ENCODE assay signal across 20 mouse cellular contexts in genomic region chr12:53384851-53385250, GRCm38 (mm10).
DNase-seq lines count a peak whose midpoint lies in the region; TF ChIP-seq lines count a peak whose summit lies in the region.
"Had no signal": no experiment of that assay in that cellular context is flagged by ENCODE, and none has a peak within 500 bp of the region (broad histone marks: within the 10 kb centered on the region; RNA-seq: fewer than 3 reads in every experiment).

No protein-coding gene starts in this region.

- no peak for TF ChIP-seq CTCF in cerebellum, adult 2 months (IDR thresholded peaks at IDR 0.05; ENCODE audit: borderline replicate concordance, insufficient read depth, low read depth, low read length)

- H3K4me1 ChIP-seq in cerebellum, adult 2 months (ENCODE audit: control insufficient read depth, insufficient read depth, low read length): no peaks in the 10 kb centered on the region; the same call in 1 of the 2 replicates
- H3K4me1 ChIP-seq: embryonic facial prominence, embryonic 13.5 days; embryonic facial prominence, embryonic 15.5 days; forebrain, embryonic 10.5 days; forebrain, embryonic 12.5 days had no signal

- no peak overlapping the region for H3K27ac ChIP-seq in cerebellum, adult 2 months (ENCODE audit: insufficient read depth, low read length)
- H3K27ac ChIP-seq: embryonic facial prominence, embryonic 13.5 days; embryonic facial prominence, embryonic 15.5 days; forebrain, embryonic 10.5 days; forebrain, embryonic 12.5 days; forebrain, embryonic 15.5 days had no signal

- no peaks in the 10 kb centered on the region for H3K27me3 ChIP-seq in cerebellum, adult 2 months (ENCODE audit: control insufficient read depth, insufficient read depth, low read length)
- H3K27me3 ChIP-seq: embryonic facial prominence, embryonic 13.5 days; embryonic facial prominence, embryonic 15.5 days; forebrain, embryonic 12.5 days; forebrain, embryonic 15.5 days had no signal

- 71% methylated on average over 8 of the region's 8 CpGs for WGBS in cerebellum, adult 2 months

- DNase-seq in heart, adult 11 months: peak; percentile 66
- DNase-seq in heart, postnatal 25 days (ENCODE audit: low spot score): no peak
- peak; percentile 4 for DNase-seq in retina, postnatal 1 day
- no peak for DNase-seq in retina, embryonic 14.5 days (ENCODE audit: low spot score)
- DNase-seq in cerebellum, adult 2 months: no peak
- DNase-seq: adrenal gland, adult 2 months; adrenal gland, postnatal 10 days; adrenal gland, postnatal 25 days; cerebellum, adult 11-12 months; cerebellum, adult 8-10 months; cerebellum, adult 9-11 months; cerebellum, postnatal 14 days; cerebellum, postnatal 36 days; embryo, embryonic 11 days had no signal

- H3K4me3 ChIP-seq in cerebellum, adult 2 months (replicated peaks; ENCODE audit: insufficient read depth, low read depth, low read length): no peak overlapping the region
- H3K4me3 ChIP-seq: embryonic facial prominence, embryonic 13.5 days; embryonic facial prominence, embryonic 15.5 days; erythroblast, embryonic 14.5 days; forebrain, embryonic 10.5 days; forebrain, embryonic 12.5 days; forebrain, embryonic 15.5 days had no signal

- intact Hi-C loops in heart, postnatal 25 days (cut with DNase I): no loop called here

- no peak for TF ChIP-seq POLR2A in cerebellum, adult 2 months (IDR thresholded peaks at IDR 0.05; ENCODE audit: borderline replicate concordance, insufficient read depth, low read length)

Comparison
In these comparisons a context has a peak if more than half of its experiments do, and no peak if none do; other contexts are left out.
1. DNase-seq: peak in heart, adult 11 months (single experiment) and retina, postnatal 1 day (single experiment); none in heart, postnatal 25 days (single experiment), retina, embryonic 14.5 days (single experiment) and cerebellum, adult 2 months (0 of 2).